Mouse (Mus musculus) liver, embryonic 16.5 days (tissue): ENCODE results near the gene Acbd6. TPM values are rescaled to one million over a fixed set of nuclear protein-coding genes. Genes with fewer than 3 reads are reported as not detected.
A peak's percentile ranks its signal among the peaks of the same experiment; 100 is the strongest.

ENCODE experiments used
- ATAC-seq: fragments of 200-750 bp; cut with Nextera tagmentation; 2 replicates; pipeline ENCODE4 v1.8.0; 2017; ENCODE audit warnings: low read depth, mild to moderate bottlenecking, moderate number of reproducible peaks, moderate library complexity
- H3K27ac ChIP-seq: fragments of 300-500 bp; sonication (generic); 2 replicates; pipeline ENCODE4 v1.5.1; 2014; ENCODE audit warnings: mild to moderate bottlenecking, low read length
- H3K27me3 ChIP-seq: fragments of 300-500 bp; sonication (generic); 2 replicates; pipeline ENCODE4 v1.6.1; 2014; ENCODE audit warnings: low read depth, low read length, mixed read lengths; ENCODE audit not compliant: control insufficient read depth, insufficient read depth
- H3K36me3 ChIP-seq: fragments of 300-500 bp; sonication (generic); 2 replicates; pipeline ENCODE4 v1.6.1; 2014; ENCODE audit warnings: mild to moderate bottlenecking; ENCODE audit not compliant: control insufficient read depth, insufficient read depth
- H3K4me1 ChIP-seq: fragments of 300-500 bp; sonication (generic); 2 replicates; pipeline ENCODE4 v1.6.1; 2014; ENCODE audit warnings: low read depth, low read length, mixed read lengths; ENCODE audit not compliant: control insufficient read depth
- H3K4me2 ChIP-seq: fragments of 300-500 bp; sonication (generic); 2 replicates; pipeline ENCODE4 v1.6.1; 2014; ENCODE audit warnings: low read depth, low read length, mixed read lengths
- H3K4me3 ChIP-seq: fragments of 300-500 bp; sonication (generic); 2 replicates; pipeline ENCODE4 v1.5.1; 2014; ENCODE audit warnings: low read depth, mild to moderate bottlenecking, low read length
- H3K9ac ChIP-seq: fragments of 300-500 bp; sonication (generic); 2 replicates; pipeline ENCODE4 v1.6.1; 2014; ENCODE audit warnings: low read depth, low read length
- H3K9me3 ChIP-seq: fragments of 300-500 bp; sonication (generic); replicated peaks from 2 replicates; pipeline ENCODE4 v1.6.1; 2016; ENCODE audit warnings: low read length; ENCODE audit not compliant: control insufficient read depth
- WGBS: fragments of 180-500 bp; shearing (Covaris S2); extraction: QIAGEN DNeasy Blood & Tissue Kit; methylation state at CpG from one replicate; pipeline ENCODE4 v1.1.7; 2014; ENCODE audit not compliant: insufficient replicate concordance; 5-methylcytosine and 5-hydroxymethylcytosine counted together
- polyA plus RNA-seq: library from polyadenylated mRNA; unstranded; fragments of >200 nt; fragmentation: Nextera tagmentation; extraction: Ambion mirVana; gene quantifications from 2 replicates; pipeline ENCODE4 v1.2.1, GENCODE M21; 2015

The Acbd6 gene
- polyA plus RNA-seq, 1 experiment from 2014 or later: 29.1 TPM

DNA sequence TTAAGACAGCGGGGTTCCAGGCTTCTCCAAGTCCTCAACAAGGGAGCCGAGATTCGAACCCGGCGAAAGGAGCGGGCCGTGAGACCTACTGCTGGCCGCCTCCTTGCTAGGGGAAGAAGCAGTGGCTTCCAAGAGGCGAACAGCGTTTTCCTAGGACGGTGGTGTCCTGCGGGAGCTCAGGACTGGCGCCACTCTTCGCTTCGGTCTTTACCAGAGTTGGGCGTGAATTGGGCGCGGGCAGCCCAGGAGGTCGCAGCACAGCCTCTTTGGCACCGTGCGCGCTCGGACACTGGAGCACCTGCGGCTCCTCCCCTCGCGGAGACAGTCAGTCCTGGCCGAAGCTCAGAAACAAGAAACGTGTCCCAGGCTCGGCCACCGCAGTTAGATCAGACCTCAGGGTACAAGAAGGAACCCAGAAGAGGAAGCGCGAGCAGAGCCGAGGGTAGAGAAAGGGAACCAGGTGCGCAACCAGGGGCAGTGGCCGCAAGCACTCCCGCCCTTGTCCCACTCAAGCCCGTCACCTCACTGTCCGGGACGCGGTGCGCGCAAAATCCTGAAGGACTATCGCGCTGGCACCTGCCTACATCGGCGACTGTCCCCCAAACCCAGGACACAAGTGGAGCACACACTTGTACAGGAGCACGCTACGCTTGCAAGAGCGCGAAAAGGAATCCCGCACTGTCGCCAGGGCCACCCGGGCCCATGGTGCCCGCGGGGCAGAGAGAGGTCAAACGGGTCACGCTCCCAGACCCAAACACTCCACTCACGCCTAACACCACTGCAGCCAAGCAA, 179.3 kb downstream of the Acbd6 start:
- H3K27ac ChIP-seq: no peak overlapping the region
- no peak overlapping the region for H3K9ac ChIP-seq
- peaks cover 91% of the 10 kb centered on the region for H3K27me3 ChIP-seq
- no peak overlapping the region for H3K4me3 ChIP-seq
- H3K4me2 ChIP-seq: 0 out of 2 replicates have a peak overlapping the region, but pooled peaks have one; percentile 9
- H3K36me3 ChIP-seq: no peaks in the 10 kb centered on the region
- no peaks in the 10 kb centered on the region for H3K9me3 ChIP-seq
- no peak for ATAC-seq
- peaks cover 1% of the 10 kb centered on the region for H3K4me1 ChIP-seq
- under 1% methylated on average over 58 of the region's 58 CpGs for WGBS

GRCm38 (mm10) chr1:155737809-155738383, 180.0 kb downstream of the Acbd6 start:
- H3K9me3 ChIP-seq: no peaks in the 10 kb centered on the region
- H3K27me3 ChIP-seq: peaks cover 91% of the 10 kb centered on the region
- no peaks in the 10 kb centered on the region for H3K36me3 ChIP-seq
- no peak overlapping the region for H3K4me3 ChIP-seq
- H3K27ac ChIP-seq: no peak overlapping the region
- ATAC-seq: no peak
- H3K9ac ChIP-seq: no peak overlapping the region
- no peak overlapping the region for H3K4me2 ChIP-seq
- WGBS: under 1% methylated on average over 25 of the region's 25 CpGs
- H3K4me1 ChIP-seq: peaks cover 4% of the 10 kb centered on the region

Other genes with a start within 250 kb of the Acbd6 start
- gene Xpr1, start 140.7 kb upstream of the Acbd6 start, polyA plus RNA-seq: 3.2 and 3.4 TPM in 2 replicates
- gene Lhx4, start 193.6 kb downstream of the Acbd6 start, polyA plus RNA-seq: not detected in 2 replicates